Mouse (Mus musculus) heart, embryonic 15.5 days (tissue): ENCODE measurements around the gene Fam57b. TPM values are rescaled to one million over a fixed set of nuclear protein-coding genes. Genes with fewer than 3 reads are reported as not detected.

Experiments used
- ATAC-seq: fragments of 200-750 bp; cut with Nextera tagmentation; replicated peaks from 2 replicates; pipeline ENCODE4 v1.8.0; 2017; ENCODE audit warnings: low read depth, moderate TSS enrichment; ENCODE audit not compliant: insufficient number of reproducible peaks, insufficient read depth, low FRiP score
- H3K27ac ChIP-seq: fragments of 300-500 bp; sonication (generic); 2 replicates; pipeline ENCODE4 v1.5.1; 2015; ENCODE audit warnings: mild to moderate bottlenecking, inconsistent platforms
- H3K27me3 ChIP-seq: fragments of 300-500 bp; sonication (generic); 2 replicates; pipeline ENCODE4 v1.6.1; 2015; ENCODE audit warnings: inconsistent platforms
- H3K36me3 ChIP-seq: fragments of 300-500 bp; sonication (generic); 2 replicates; pipeline ENCODE4 v1.6.1; 2015; ENCODE audit warnings: mild to moderate bottlenecking, inconsistent platforms
- H3K4me1 ChIP-seq: fragments of 300-500 bp; sonication (generic); replicated peaks from 2 replicates; pipeline ENCODE4 v1.6.1; 2015; ENCODE audit warnings: inconsistent platforms
- H3K4me2 ChIP-seq: fragments of 300-500 bp; sonication (generic); 2 replicates; pipeline ENCODE4 v1.6.1; 2015; ENCODE audit warnings: inconsistent platforms, mild to moderate bottlenecking, moderate library complexity
- H3K4me3 ChIP-seq: fragments of 300-500 bp; sonication (generic); 2 replicates; pipeline ENCODE4 v1.5.1; 2015; ENCODE audit warnings: mild to moderate bottlenecking, inconsistent platforms
- H3K9ac ChIP-seq: fragments of 300-500 bp; sonication (generic); 2 replicates; pipeline ENCODE4 v1.6.1; 2015; ENCODE audit warnings: mild to moderate bottlenecking, inconsistent platforms
- H3K9me3 ChIP-seq: fragments of 300-500 bp; sonication (generic); replicated peaks from 2 replicates; pipeline ENCODE4 v1.6.1; 2016; ENCODE audit warnings: inconsistent platforms
- WGBS: fragments of 180-500 bp; shearing (Covaris S2); methylation state at CpG from one replicate; pipeline ENCODE4 v1.1.7; 2015; ENCODE audit warnings: mixed read lengths; 5-methylcytosine and 5-hydroxymethylcytosine counted together
- polyA plus RNA-seq: library from polyadenylated mRNA; unstranded; fragments of >200 nt; fragmentation: Nextera tagmentation; extraction: Ambion mirVana; gene quantifications from 2 replicates; pipeline ENCODE4 v1.2.1, GENCODE M21; 2015

The Fam57b gene
- 0.69 and 1.3 TPM in 2 replicates for polyA plus RNA-seq

DNA sequence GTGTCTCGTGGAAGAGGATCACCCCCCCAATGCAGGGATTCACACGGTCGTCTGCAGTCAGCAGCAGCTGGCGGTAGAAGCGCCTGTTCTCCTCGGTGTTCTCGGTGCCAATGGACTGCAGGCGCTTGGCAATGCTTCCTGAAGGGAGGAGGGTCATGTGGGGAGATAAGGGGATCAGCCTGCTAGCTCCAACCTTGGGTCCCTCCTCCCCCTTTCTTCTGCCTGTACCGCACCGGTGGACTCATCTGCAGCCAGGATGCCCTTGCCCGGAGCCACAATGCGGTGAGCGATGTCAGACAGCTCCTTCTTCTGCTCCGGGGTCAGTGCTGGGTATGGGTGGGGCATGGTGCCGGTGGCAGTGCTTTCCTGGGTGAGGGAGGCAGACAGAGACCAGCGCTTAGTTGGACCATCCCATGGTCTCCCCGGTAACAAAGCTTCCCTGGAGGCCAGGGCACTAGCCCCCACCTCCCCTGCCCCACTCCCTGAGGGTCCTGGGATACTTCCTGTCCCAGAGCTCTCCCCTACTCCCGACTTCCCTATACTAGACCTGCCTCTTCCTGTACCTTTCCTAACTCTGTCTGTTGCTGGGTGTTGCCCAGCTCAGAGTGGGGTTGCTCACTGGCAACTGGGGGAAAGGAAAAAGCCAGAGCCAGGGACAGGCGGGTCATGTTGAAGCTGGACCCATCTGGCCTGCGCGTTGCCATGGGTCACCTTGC is at the start of gene Fam57b:
Fam57b (plus strand) TSS at position 258 of the 716 bp plus-strand sequence.
- no peak for ATAC-seq
- Histone ChIP-seq H3K9ac (peak within 1 kb of the TSS; percentile 95), H3K9me3 (no peaks in the 10 kb centered on the region), H3K4me3 (peak within 1 kb of the TSS; percentile 88), H3K4me1 (peaks cover 60% of the 10 kb centered on the region), H3K36me3 (peaks cover 27% of the 10 kb centered on the region), H3K4me2 (peak within 1 kb of the TSS; percentile 83), H3K27me3 (no peaks in the 10 kb centered on the region), H3K27ac (peak within 1 kb of the TSS; percentile 99)
- 7% methylated on average over 21 of the region's 21 CpGs for WGBS

DNA sequence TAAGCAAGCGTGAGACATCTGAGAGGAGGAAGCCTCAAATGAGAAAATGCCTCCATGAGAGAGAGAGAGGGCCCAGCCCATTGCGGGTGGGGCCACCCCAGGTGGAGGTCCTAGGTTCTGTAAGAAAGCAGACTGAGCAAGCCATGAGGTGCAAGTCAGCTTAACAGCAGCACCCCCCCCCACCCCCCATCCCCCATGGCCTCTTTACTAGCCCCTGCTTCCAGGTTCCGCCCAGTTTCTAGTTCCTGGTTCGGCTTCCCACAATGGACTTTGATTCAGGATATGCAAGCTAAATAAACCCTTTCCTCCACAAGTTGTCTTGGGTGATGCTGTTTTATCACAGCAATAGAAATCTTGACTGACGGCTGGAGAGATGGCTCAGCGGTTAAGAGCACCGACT is 48.6 kb upstream of the Fam57b start:
- no peak overlapping the region for H3K9ac ChIP-seq
- no peak overlapping the region for H3K4me3 ChIP-seq
- H3K9me3 ChIP-seq: no peaks in the 10 kb centered on the region
- H3K36me3 ChIP-seq: no peaks in the 10 kb centered on the region
- H3K27ac ChIP-seq: no peak overlapping the region
- WGBS: 70% methylated on average over 7 of the region's 7 CpGs
- H3K4me1 ChIP-seq: no peaks in the 10 kb centered on the region
- H3K4me2 ChIP-seq: no peak overlapping the region
- H3K27me3 ChIP-seq: no peaks in the 10 kb centered on the region; the same call in 1 of the 2 replicates
- ATAC-seq: no peak

DNA sequence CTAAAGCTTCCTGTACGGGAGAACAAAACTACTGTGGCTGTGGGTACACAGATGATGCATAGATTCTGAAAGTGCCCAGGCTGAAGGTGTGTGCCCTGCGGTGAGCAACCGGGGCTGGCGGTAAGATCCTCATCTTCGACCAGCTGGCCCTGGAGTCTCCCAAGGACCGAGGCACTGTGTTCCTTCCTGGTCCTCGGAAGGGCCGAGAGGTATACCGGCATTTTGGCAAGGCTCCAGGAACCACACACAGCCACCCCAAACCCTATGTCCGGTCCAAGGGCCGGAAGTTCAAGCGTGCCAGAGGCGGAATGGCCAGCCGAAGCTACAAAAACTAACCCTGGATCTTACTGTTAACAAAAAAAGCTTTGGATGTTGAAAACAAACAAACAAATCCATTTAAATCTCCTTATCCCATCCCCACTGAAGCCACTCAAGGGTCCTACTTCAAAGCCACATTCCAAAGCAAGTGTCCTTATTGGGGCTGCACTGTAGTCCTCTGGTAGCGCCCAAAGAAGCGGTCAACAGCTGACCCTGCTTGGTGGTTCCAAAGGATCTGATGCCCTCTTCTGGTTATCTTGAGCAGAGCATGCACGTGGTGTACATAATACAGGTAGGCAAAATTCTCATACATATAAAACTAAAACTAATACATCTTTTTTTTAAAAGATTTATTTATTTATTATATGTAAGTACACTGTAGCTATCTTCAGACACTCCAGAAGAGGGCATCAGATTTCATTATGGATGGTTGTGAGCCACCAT is 47.7 kb upstream of the Fam57b start:
- Histone ChIP-seq H3K9ac (no peak overlapping the region), H3K27me3 (no peaks in the 10 kb centered on the region; the same call in 1 of the 2 replicates), H3K4me3 (no peak overlapping the region), H3K4me2 (no peak overlapping the region), H3K36me3 (no peaks in the 10 kb centered on the region), H3K4me1 (no peaks in the 10 kb centered on the region), H3K9me3 (no peaks in the 10 kb centered on the region), H3K27ac (no peak overlapping the region)
- WGBS: 88% methylated on average over 17 of the region's 17 CpGs
- ATAC-seq: no peak

DNA sequence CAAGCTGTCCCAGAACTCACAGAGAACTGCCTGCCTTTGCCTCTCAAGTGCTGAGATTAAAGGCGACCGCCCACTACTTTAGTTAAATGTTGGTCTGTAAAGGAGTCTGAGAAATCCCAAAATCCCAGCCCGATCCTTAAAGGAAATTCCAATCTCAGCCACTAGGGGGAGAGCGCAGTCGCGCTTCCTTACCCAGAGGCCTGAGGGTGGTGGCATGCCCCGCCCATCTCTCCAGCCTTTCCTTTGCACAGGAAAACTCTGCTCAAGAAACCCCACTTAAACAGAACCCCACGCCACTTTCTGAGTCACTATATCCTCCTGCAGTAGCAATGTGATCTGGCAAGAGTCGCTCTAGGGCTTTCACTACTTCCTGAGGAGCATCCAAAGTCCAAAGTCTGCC is 42.6 kb upstream of the Fam57b start:
- Histone ChIP-seq H3K4me3 (no peak overlapping the region), H3K4me1 (peaks cover 7% of the 10 kb centered on the region), H3K9me3 (no peaks in the 10 kb centered on the region), H3K27ac (peak overlapping the region; percentile 33; the same call in 1 of the 2 replicates), H3K9ac (0 out of 2 replicates have a peak overlapping the region, but pooled peaks have one; percentile 4), H3K36me3 (no peaks in the 10 kb centered on the region), H3K4me2 (peak overlapping the region; percentile 28), H3K27me3 (no peaks in the 10 kb centered on the region)
- peak; percentile 51 for ATAC-seq
- WGBS: under 1% methylated on average over 9 of the region's 9 CpGs

DNA sequence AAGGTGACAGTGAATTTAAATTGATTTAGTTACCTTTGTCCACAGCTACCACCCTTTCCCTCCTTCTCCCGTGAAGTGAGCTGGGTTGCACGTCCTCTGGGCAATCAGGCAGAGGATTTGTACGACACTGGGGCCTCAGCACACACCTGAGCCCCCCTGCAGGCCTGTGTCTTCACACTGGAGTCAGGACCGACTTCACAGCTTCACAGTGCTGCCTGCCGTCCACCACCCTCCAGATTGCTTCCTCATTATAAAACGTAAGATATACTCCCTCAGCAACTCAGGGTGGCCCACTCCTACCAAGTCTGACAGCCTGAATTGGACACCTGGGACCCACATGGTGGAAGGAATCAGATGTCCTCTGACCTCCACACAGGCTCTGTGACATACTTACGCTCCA is 38.9 kb upstream of the Fam57b start:
- H3K27ac ChIP-seq: no peak overlapping the region
- no peak for ATAC-seq
- no peaks in the 10 kb centered on the region for H3K27me3 ChIP-seq
- no peak overlapping the region for H3K4me2 ChIP-seq
- WGBS: 76% methylated on average over 7 of the region's 7 CpGs
- H3K4me3 ChIP-seq: no peak overlapping the region
- H3K36me3 ChIP-seq: peaks cover 6% of the 10 kb centered on the region
- peaks cover 40% of the 10 kb centered on the region for H3K4me1 ChIP-seq
- no peaks in the 10 kb centered on the region for H3K9me3 ChIP-seq
- H3K9ac ChIP-seq: no peak overlapping the region

DNA sequence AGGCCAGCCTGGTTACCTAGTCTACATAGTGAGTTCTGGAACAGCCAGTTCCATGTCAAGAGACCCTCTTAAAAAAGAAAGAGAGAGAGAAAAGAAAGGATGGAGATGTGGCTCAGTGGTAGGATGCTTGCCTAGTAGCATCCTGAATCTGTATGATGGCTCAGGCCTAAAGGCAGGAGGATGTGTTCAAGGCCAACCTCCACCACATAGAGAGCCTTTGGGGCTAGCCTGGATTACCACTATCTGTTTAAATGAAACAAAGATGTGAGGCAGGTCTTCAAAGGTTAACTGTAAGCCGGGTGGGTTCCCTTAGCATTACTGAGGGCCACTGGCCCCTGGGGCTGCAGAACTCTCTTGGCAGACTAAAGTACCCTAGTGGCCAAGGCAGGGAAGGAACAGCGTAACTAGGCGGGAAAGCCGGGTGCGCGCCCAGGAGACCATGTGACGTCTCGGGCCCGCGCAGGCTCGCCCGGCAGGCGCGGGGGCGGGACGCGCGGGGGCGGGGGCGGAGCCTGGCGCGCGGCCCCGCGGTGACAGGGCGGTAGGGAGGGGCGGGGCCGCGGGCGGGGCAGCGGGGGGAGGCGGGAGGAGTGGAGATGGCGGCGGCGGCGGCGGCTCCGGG is 38.3 kb upstream of the Fam57b start, which contains the start of gene Mapk3:
Mapk3 (plus strand) TSS at position 552 of the 622 bp plus-strand sequence.
- peak; percentile 74 for ATAC-seq
- H3K4me1 ChIP-seq: peaks cover 40% of the 10 kb centered on the region
- H3K9ac ChIP-seq: peak within 1 kb of the TSS; percentile 93
- H3K36me3 ChIP-seq: peaks cover 12% of the 10 kb centered on the region
- H3K27ac ChIP-seq: peak within 1 kb of the TSS; percentile 94
- peak within 1 kb of the TSS; percentile 83 for H3K4me3 ChIP-seq
- peak within 1 kb of the TSS; percentile 90 for H3K4me2 ChIP-seq
- H3K9me3 ChIP-seq: no peaks in the 10 kb centered on the region
- 2% methylated on average over 27 of the region's 38 CpGs for WGBS
- no peaks in the 10 kb centered on the region for H3K27me3 ChIP-seq

DNA sequence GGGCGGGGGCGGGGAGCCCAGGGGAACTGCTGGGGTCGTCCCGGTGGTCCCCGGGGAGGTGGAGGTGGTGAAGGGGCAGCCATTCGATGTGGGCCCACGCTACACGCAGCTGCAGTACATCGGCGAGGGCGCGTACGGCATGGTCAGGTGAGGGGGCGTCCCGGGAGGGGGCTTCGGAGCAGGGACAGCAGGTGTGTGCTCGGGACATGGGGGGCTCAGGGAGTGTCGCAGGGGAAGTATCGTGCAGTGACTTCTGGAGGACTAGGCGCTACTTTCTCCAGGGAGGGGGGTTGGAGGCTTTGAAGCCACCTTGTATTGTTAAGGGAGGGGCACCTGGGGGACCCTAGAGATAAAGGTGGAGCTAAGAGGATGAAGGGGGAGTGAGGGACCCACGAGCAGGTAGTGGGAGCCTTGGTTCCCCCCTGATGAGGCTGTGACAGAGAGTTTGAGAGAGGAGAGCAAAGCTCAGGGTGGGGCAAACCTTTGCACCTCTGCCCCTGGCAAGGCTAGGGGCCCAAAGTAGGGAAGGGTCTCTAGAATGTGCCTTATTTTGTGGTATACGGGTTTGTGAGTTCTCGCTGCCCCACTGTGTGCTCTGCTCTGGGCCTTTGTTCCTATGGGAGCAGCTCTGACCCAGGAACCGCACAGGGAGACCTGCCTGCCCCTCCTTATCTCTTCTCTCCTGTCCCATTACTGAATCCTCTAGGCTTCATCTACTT is 37.6 kb upstream of the Fam57b start:
- Histone ChIP-seq H3K4me3 (peak overlapping the region; percentile 83), H3K36me3 (peaks cover 19% of the 10 kb centered on the region), H3K27me3 (no peaks in the 10 kb centered on the region), H3K9ac (peak overlapping the region; percentile 93), H3K4me2 (peak overlapping the region; percentile 90), H3K27ac (peak overlapping the region; percentile 94), H3K4me1 (peaks cover 40% of the 10 kb centered on the region), H3K9me3 (no peaks in the 10 kb centered on the region)
- peak; percentile 20 for ATAC-seq
- WGBS: 2% methylated on average over 21 of the region's 24 CpGs

DNA sequence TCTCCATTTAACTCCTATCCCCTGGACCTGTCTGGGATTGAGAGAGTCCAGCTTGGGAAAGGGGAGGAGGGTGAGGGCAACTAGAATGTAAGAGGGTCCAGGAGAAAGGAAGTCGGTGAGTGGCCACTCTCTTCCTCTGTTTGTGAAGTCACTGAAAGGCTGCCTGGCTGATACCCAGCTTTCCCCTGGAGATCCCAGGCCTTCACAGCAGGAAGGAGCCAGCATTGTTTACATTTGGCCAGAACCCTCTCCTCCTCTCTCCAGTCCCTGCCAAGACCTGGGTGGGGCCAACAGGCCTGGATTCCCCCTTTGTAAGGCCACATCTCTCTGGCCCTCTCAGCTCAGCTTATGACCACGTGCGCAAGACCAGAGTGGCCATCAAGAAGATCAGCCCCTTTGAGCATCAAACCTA is 37.1 kb upstream of the Fam57b start:
- Histone ChIP-seq H3K36me3 (peaks cover 25% of the 10 kb centered on the region), H3K4me1 (peaks cover 37% of the 10 kb centered on the region), H3K4me3 (peak overlapping the region; percentile 83), H3K9me3 (no peaks in the 10 kb centered on the region), H3K27ac (peak overlapping the region; percentile 94), H3K4me2 (peak overlapping the region; percentile 90), H3K27me3 (no peaks in the 10 kb centered on the region), H3K9ac (peak overlapping the region; percentile 93)
- ATAC-seq: peak; percentile 62
- 15% methylated on average over 3 of the region's 3 CpGs for WGBS

DNA sequence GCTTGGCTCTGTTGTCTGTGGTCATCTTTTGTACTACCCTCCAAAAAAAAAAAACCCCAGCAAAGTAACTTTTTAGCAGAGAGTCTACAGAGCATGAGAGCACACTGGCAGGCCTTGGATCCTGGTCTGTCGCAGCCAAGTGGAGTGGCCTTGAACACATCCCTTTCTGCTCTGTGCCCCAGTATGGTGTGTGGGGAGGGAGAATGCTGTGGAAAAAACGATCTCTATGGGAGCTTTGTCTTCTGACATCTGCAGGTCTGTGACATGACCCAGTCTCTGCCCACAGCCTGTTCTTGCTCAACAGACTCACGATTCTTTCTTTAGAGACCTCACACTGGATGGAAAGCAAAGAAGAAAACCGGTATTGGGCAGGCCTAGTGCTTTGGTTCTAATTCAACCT is 36.5 kb upstream of the Fam57b start:
- Histone ChIP-seq H3K4me2 (peak overlapping the region; percentile 90), H3K9ac (0 out of 2 replicates have a peak overlapping the region, but pooled peaks have one; percentile 93), H3K9me3 (no peaks in the 10 kb centered on the region), H3K27ac (peak overlapping the region; percentile 94), H3K4me1 (peaks cover 37% of the 10 kb centered on the region), H3K36me3 (peaks cover 30% of the 10 kb centered on the region), H3K4me3 (peak overlapping the region; percentile 83), H3K27me3 (no peaks in the 10 kb centered on the region)
- no peak for ATAC-seq
- WGBS: 51% methylated on average over 4 of the region's 4 CpGs

DNA sequence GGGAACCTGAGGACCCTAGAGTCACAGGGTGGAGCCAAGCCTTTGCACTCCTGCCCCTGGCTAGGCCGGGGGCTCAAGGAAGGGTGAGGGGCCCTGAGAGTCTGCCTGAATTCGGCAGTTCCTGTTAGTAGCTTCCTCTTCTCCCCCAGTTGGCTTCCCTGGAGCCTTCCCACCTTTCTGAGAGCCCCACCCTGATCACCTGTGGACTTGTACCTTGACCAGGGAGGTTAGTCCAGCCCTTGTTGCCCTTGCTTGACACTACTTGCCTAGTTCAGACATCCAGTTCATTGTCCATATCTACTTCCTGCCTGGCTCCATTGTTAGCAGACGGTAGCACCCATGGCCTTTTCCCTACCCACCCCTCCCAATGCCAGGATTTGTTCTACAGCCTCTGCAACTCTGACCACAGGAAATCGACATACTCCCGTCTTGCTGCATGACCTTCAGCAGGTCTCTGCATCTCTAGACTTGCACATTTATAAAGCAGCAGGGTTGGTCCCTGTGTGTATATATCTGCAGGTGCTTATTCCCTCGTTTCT is 35.9 kb upstream of the Fam57b start:
- 56% methylated on average over 6 of the region's 6 CpGs for WGBS
- Histone ChIP-seq H3K4me2 (peak overlapping the region; percentile 90), H3K36me3 (peaks cover 36% of the 10 kb centered on the region), H3K27me3 (no peaks in the 10 kb centered on the region), H3K9me3 (no peaks in the 10 kb centered on the region), H3K9ac (no peak overlapping the region), H3K27ac (peak overlapping the region; percentile 94; the same call in 1 of the 2 replicates), H3K4me1 (peaks cover 37% of the 10 kb centered on the region), H3K4me3 (no peak overlapping the region; the same call in 1 of the 2 replicates)
- ATAC-seq: no peak
